Mouse (Mus musculus) lung, adult 2 months (tissue): ENCODE measurements around the gene Scamp4.

Experiments used
- CTCF ChIP-seq: fragments of 200-500 bp; IDR thresholded peaks from 2 replicates; pipeline ENCODE4 v1.5.1; 2011; ENCODE audit warnings: mild to moderate bottlenecking, low read length, control low read depth; ENCODE audit not compliant: insufficient read depth
- POLR2A ChIP-seq: fragments of 200-500 bp; IDR thresholded peaks from 2 replicates; pipeline ENCODE4 v1.6.1; 2011; ENCODE audit warnings: low read depth, mild to moderate bottlenecking, control low read depth, low read length, borderline replicate concordance; ENCODE audit errors: extremely low read depth

GRCm38 (mm10) chr10:80655406-80656129 is 52.9 kb downstream of the Scamp4 start:
- TF ChIP-seq CTCF, result no peak
- no peak for TF ChIP-seq POLR2A
